Mouse (Mus musculus) left cerebral cortex, postnatal 14 days (tissue): ENCODE results near the gene Smndc1. TPM values are rescaled to one million over a fixed set of nuclear protein-coding genes. Genes with fewer than 3 reads are reported as not detected.

Experiments
- DNase-seq, 2 experiments: peaks; one replicate each; pipeline ENCODE4 v3.0.0; 2021 to 2022; ENCODE audit warnings: low spot score in 2 of 2, mixed read lengths in 1 of 2
- intact Hi-C: fragments of 180-260 bp; cut with DNase I; formaldehyde crosslinking; loops from one replicate; pipeline ENCODE4 v1.15.1; 2025
- total RNA-seq, 2 experiments: library from RNA; stranded (reverse); gene quantifications; 2 replicates each; pipeline ENCODE4 v1.2.3; 2021

The Smndc1 gene
- total RNA-seq, 2 experiments from 2014 or later = 35.3 to 36.2 TPM

DNA sequence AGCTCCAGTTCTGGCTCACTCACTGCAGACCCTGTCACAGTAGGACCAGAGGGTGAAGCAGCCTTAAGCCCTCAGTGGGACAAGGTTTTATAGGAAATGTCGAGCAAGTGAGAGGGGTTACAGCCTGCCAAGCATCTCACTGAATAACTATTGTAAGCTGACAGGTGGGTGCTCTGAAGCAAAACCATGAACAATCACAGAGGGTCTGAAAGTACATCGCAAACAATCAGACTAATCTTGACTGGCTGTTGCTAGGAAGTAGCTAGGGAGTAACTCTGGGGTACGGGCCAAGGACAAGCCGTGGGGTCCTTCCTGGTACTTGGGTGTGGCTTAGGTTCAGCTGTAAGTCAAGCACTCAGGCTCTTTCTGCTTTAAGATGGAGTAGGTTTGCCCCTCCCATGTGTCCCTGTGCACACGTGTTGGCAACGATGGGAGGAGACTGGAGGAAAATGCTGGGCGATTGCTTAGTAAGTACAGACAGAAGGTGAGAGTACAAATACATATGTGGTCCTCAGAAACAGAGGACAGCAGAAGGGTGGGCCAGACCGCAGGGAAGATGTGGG lies 2.5 kb upstream of the Smndc1 start:
- intact Hi-C loops = no loop called here
- no peak for DNase-seq

DNA sequence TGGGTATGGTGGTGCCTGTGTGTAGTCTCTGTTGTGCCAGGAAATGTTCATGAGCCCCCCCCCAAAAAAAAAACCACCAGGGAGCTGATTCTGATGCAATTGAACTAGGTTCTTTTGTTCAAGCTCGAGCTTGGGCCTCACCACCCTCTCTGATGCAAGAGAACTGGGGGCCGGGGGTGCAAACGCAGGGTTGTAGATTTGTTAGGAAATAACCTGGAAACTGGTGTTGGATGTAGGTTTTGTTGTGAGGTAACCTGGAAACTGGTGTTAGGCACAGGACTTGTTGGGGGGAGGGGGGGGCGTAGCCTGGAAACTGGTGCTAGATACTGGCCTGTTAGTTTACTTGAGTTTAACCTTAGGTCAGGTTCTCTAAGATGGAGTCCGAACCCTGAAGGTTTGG lies 1.4 kb upstream of the Smndc1 start:
- intact Hi-C loops = no loop called here
- DNase-seq = no peak

DNA sequence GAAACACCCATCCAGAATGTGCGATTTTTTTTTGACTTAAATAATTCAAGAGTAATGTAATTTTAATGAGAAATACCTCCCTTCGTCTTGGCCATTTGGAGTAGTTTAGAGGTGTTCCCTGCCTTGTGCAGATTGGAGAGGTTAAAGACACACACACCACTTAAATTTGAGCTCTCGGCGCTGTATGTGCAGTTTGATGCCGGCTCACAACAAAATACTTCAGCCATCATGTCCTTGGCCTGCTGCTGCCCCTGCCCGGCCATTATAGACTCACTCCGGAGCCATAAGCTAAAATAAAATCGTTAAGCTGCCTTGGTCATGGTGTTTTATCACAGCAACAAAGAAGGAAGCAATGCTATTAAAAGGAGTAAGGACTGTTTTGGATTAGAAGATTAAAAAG lies 1.0 kb upstream of the Smndc1 start:
- intact Hi-C loops = no loop called here
- DNase-seq = no peak

DNA sequence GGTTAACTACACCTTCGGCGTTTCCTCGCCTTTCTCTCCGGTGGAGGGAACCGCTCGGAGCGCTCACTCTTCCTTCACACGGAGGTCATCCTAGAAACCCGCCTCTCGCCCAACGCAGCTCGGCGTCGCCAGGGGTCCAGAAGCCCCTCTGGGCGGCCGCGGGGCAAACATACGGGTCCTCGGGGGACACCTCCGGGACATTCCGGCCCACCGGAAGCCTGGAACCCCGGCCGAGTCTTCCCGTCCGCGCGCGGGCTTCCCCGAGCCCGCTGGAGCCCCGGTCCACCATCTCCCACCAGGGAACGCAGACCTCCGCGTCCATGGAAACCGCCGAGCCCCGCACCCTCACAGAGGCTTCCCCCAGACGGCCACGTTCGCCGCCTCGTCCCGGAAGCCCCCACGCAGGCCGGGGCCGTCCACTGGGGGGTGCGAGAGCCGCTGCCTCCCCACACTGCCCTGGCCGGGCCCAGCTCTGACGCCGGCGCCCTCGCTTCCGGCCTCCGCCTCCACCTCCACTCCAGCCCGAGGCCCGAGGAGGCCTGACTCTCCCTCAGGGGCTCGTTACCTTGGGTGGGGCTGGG lies 437 bp downstream of the Smndc1 start:
- peak in 1 of 2 experiments; percentile 20 for DNase-seq
- intact Hi-C loops = no loop called here

DNA sequence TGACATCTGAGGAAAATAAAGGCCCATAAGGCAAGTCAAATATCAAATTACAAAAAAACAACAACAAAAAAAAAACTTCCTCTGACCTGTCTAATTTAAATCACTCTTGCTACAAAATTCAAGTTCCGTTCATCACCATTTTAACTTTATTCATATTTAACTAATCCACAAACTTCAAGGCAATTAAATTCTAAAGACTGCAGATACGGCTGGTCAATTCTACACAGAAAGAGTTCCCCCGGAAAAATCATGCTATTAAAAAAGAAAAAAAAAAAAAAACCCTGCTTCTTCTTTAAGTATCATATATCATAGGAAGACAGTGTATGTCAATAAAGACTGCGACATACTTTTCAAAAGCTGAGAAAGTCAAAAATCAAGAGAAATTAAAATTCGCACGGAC lies 961 bp downstream of the Smndc1 start:
- DNase-seq = no peak
- intact Hi-C loops = no loop called here

DNA sequence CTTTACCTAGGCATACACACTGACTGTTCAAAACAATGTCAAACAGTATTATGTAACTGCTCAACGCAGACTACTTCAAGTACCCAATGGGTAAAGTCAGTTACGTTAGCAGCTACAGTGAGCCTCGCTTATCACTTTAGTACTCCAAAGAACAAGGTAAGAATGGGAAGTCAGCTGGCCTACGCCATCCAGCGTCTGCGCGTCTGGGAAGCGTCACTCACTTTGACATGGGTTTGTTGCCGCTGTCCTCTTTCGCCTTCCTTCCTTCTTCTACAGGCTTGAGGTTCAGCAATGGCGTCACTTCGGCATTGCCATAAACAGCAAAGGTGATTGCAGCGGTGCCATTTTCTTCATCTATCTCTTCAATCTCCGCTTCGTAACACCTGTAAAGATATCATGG lies 7.0 kb downstream of the Smndc1 start:
- intact Hi-C loops = no loop called here

DNA sequence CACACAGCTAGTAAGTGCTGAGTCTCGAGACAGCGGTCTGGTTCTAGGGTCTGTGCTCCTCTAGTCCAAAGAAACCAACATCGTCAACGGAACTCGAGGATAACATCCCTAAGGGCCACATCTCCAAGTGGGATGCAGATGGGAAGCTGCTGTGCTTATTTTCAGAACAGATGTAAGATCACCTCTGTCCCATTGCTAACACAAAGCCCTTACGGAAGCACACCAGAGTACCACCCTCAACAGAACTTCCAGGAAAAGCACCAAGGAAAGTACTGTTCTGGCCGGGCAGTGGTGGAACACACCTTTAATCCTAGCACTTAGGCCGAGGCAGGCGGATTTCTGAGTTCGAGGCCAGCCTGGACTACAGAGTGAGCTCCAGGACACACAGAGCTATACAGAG lies 12.0 kb downstream of the Smndc1 start:
- no peak for DNase-seq
- intact Hi-C loops = no loop called here

More for the DNA sequence above, 7.0 kb downstream of the Smndc1 start:
- DNase-seq = no peak

DNA sequence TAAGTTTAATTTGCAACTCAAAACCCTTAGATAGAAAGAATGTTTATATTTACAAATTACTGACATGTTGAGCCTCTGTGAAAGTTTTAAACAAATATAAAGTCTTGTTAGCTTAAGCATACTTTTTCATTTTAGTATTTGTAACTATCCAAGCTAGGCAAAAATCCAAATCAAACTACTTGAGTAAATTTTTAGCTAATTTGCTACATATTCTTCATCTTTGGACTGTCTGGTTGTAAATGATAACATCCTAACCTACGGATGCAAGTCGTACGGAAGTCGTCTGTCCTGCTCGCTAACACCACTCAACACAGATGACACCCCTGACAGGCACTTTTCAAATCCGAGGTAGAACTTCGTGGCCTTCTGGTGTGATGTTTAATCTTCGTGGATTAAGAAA lies 12.7 kb downstream of the Smndc1 start:
- intact Hi-C loops = no loop called here
- DNase-seq = no peak

DNA sequence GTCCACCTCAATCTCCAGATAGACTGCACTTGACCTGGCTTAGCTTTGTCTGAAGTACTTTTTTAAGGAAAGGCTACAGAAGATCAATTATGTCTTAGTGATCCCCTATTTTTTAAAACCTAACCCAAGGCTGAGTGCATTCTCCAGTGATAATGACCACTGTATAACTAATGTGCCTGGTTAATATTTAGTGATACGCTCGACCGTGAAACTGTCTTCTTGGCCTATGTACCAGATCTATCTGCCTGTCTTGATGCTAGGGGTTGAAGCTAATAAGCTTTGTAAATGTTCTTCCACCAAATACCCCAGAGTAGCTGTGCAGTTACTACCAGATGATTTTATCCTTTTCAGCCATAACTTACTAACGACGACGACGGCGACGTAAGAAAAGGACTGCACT lies 14.6 kb downstream of the Smndc1 start:
- no peak for DNase-seq
- intact Hi-C loops = no loop called here

DNA sequence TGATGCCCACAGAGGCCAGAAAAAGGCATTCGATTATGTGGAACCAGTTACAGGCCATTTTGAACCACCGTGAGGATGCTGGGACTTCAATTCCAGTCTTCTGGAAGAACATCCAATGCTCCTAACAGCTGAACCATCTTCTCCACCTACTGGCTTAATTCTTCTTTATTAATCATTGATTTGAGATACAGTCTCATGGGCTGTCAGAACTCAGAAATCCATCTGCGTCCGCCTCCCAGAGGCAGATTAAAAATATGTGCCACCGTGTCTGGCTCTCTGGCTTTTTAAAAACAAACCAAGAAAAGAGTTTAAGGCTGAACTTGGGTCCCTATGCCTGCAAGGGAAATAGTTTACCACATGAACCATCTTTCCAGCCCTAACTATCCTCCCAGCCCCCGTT lies 15.1 kb downstream of the Smndc1 start:
- intact Hi-C loops = no loop called here
- DNase-seq = no peak

DNA sequence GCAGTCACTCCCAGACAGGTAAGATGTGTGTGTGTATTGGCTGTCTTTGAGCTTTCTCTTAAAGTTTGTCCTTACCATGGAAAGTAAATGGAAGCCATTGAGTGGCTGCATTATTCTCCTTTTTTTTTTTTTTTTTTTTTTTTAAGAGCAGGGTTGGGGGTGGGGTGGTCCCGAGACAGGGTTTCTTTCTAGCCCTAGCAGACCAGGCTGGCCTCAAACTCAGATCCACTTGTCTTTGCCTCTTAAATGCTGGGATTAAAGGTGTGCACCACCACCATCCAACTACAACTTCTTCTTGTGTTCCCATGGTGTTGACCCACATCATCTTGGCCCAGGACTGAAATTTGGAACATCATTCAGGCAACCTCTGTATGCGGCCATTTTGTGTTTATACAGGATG lies 16.8 kb downstream of the Smndc1 start:
- intact Hi-C loops = no loop called here
- no peak for DNase-seq

DNA sequence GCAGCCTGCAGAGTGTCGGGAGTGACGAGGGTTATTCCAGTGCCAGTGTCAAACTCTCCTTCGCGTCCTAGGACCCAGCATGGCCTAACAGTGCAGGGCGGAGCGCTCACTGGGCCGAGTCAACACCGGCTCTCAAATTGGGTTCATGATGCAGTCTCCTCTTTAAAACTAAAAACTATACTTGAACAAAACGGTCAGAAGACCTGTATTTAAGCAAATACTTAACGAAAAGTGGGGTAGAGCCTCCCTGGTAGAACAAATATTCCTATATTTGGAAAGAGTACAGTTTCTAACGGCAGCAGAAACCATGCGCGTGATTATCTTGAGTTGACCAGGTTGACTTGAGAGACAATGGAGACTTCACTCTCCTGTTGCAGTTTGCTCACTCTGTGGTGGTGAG lies 18.7 kb downstream of the Smndc1 start, which contains the start of gene Gm10197:
Gene Gm10197, minus strand, starts transcription at position 101 of the 400 bp plus-strand sequence.
- intact Hi-C loops = no loop called here
- DNase-seq = no peak

DNA sequence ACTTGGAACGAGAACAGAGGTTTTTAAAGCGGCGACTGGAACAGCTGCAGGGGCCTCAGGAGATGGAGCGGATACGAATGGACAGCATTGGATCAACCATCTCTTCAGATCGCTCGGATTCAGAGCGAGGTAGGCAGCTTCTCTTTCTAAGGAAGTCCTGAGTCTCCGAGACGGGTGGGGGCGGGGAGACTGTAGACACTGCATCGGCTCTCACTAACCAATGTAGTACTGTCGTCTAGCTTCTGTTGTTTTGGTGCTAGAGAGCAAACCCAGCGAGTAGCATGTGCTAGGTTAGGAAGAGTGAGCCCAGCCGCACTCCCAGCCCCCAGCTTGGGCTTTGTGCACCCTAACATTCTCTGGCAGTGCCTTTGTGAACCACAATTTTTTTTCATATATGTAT lies 20.1 kb downstream of the Smndc1 start:
- no peak for DNase-seq
- intact Hi-C loops = no loop called here

DNA sequence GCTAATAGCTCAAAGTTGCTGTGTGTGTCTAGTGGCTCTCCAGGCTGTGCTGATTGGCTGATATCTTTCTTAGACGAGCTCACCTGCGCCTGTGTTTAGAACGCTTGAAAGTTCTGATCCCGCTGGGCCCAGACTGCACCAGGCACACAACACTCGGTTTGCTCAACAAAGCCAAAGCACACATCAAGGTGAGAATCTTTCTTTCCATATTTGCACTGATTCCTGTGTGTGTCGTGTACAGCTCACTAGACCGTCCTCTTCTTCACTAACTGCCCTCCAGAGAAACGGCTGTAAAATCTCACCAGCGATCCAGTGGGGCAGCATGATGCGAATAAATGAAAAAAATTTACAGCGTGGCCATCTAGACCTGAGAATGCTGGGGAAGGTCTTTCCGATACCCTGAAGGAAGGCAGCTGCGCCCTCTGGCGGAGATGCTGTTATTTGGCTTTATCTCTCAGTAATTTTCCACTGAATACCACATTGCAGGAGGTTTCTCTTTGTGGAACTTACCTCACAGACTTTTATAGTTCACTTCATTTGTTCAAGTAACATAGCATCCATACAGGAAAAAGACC lies 20.8 kb downstream of the Smndc1 start:
- intact Hi-C loops = loop anchor here (1.0 to 5.0 kb wide), 3 partner anchors 37 to 362 kb away; no protein-coding TSS in a partner anchor

DNA sequence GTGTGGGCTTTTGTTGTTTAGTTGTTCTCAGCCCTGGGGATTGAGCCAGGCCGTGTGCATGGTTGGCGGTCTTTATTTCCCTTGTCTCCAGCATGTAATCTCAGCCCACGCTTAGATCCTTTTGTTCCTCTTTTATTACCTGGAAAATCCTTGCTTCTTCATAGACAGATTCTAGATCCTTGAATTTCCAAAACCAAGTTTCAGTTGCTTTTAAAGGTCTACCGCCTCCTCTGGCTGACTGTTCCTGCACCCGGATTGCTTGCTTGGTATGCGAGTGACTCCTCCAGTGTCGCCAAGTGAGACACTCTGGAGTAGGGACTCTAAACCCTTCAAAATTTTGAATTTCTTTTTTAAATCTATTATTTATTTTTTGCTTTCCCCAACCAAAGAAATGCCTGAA lies 23.5 kb downstream of the Smndc1 start:
- intact Hi-C loops = loop anchor here (5.0 kb wide), 2 partner anchors 35 to 360 kb away; no protein-coding TSS in a partner anchor
- no peak for DNase-seq

More for the DNA sequence above, 20.8 kb downstream of the Smndc1 start:
- peak; percentile 87 to 92 for DNase-seq

DNA sequence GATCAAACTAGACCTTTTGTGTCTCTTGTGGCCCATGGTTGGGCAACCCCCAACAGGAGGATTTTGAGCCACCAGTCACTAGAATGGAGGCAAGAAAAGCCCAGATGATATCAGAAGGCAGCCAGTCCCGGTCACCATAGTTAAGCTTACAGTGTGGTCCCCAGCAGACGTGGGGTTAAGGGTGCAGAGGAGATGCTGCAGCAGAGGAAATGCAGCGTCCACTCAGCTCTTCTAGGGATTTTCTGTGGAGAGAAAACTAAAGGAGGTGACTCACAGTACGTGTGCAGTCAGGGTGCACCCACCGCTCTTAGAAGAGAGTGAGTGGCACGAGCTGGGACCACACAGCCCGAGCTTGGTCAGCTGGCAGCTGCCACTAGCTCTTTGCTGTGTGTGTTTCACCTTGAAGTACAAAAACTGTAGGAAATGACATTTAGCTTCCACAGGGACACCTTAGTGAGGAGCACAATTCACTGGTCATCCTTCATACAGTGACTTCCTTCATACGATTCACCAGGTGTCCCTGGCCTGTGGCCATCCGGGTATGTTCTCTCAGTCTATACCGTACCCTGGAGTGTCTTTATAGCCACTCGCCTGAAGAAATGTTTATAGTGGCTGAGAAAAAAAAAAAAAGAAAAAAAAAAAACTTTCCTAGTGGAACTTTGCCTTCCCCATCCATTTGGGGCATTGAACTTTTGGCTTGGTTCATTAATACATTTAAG lies 24.2 kb downstream of the Smndc1 start:
- no peak for DNase-seq
- intact Hi-C loops = loop anchor here (5.0 kb wide), 2 partner anchors 34 to 359 kb away; no protein-coding TSS in a partner anchor

DNA sequence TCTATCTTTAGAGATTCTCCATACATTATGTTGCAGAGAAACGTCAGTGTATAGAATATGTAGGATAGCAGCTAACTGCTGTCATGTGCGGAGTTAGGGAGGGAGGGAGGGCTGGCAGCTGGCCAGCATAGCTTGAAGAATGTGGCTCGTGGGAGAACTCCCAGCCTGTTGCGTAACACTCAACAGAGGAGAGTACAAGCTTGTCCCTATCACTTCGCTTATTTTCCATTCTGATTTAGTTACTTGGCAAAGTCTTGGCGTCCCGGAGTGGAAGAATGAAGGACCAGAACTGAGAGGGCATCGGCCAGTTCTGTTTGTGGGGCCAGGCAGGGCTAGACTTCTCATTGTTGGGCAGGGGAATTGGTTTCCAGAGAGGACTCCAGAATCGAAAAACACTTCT lies 25.4 kb downstream of the Smndc1 start:
- intact Hi-C loops = loop anchor here (2.0 to 5.0 kb wide), 3 partner anchors 33 to 358 kb away; partner anchors contain the start of gene Mxi1
- DNase-seq = peak; percentile 74 to 81

DNA sequence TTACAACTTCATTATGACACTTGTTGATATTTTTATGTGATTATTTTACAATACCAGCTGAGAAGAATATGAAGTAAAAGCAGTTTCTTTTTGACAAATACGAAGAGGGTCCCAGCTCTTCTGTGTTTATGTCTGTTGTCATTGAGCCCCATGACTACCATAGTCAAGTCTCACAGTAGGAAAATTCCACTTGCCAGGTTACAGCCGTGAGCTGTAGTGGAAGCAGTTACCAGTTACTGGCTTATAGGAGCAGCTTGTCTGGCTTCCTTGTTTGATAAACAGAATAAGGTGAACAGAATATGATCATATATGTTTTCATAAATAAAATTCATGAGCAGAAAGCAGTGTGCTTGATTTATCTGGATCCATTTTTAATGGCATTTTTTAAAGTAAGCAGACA lies 25.8 kb downstream of the Smndc1 start:
- intact Hi-C loops = loop anchor here (2.0 kb wide), 1 partner anchor 54 kb away; the partner anchor contains the start of gene Mxi1

DNA sequence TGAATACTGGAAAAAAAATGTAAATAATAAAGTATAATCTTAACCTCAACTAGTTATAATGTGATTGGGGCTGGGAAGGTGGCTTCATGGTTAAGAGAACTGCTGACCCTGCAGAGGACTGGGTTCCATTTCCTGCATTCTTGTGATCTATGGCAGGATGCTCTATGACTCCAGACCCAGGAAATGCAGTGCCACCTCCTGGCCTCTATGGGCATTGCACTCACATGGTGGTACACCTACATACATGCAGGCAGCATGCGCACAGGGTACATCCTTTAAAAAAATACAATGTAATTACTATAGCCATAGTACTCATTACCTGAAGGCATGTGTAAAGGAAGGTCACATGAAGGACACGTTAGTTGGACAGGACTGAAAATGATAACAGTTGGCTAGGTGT lies 27.4 kb downstream of the Smndc1 start:
- peak; percentile 50 to 58 for DNase-seq
- intact Hi-C loops = no loop called here

More for the DNA sequence above, 25.8 kb downstream of the Smndc1 start:
- DNase-seq = no peak

DNA sequence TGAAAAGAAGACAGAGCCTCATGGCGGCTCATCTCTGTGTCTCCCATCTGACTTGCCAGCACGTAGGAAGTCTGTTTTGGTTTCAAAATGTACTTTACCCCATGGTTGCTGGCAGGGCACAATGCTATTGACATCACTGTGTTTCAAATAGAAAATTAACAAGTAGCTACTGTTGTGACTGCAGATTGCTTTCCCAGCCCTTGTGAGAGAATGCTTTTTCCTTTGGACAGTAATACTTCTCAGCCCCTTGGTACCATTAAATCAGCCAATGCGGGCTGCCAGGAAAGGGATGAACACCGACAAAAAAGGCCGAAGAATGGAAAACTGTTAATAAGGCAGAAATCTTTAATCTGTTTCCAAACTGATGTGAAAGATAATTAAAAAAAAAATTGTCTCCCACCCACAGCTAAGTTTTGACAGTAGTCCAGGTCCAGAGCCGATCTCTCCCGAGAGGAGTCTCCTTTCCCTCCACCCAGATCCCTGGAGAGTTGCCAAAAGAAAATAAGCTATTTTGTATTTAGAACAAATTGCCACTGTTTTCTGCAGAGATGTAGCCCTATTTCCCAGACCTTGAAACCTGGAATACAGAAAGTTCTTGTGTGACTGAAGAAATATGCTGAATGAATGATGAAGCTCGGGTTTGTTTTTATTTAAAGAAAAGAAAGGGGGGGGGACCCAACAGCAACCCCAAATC lies 30.0 kb downstream of the Smndc1 start:
- intact Hi-C loops = no loop called here
- no peak for DNase-seq
